Mouse (Mus musculus): Measurements from ENCODE around the gene Iqgap3.
A peak's percentile ranks its signal among the peaks of the same experiment; 100 is the strongest.

Gene Iqgap3

DNA sequence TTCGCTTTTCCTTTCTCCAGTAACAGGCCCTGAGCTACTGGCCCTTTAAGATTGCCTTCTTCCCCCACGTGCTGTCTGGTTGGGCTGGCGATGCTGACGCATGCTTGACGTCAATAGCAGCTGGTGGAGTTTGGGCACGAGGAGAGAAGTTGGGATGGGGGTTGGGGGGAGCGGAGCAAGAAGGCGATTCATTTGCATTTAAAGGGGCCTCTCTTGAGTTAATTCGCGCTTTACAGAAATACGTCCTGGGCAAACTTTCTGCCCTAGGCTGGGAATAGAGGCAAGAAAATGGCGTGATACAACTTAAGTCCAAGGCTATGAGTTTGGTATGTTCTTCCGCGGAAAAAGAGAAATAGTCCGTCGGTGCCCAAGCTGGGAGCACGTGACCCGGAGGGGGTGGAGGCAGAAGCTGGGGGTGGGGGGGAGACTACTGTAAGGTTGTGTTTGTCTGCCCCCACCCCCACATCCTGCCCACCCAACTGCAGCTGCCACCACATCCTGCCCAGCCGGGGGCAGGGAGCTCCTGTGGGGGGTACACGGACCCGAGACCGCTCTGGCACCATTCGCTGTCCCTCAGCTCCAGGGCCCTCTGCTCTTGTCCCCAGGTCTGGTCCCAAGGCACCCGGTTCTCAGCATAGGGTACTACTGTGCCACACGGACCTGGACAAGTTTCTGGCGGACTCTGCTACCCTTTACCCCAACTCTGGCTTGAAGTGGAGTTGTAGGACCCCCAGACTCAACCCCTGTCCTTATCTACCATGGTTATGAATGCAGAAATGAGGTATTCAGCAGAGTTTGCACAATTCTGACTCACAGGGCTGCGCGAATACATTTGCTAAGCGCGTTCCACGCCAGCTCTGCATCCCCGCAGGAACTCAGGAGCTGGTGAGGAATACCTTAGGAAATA, 56.8 kb downstream of the Iqgap3 start:
- peak; percentile 98 for DNase-seq (ENCODE audit: low spot score in 2 of 2)

GRCm38 (mm10) chr3:88139243-88140177, 57.7 kb downstream of the Iqgap3 start:
- peak in 1 of 2 experiments; percentile 77 for DNase-seq (ENCODE audit: low spot score in 2 of 2)

DNA sequence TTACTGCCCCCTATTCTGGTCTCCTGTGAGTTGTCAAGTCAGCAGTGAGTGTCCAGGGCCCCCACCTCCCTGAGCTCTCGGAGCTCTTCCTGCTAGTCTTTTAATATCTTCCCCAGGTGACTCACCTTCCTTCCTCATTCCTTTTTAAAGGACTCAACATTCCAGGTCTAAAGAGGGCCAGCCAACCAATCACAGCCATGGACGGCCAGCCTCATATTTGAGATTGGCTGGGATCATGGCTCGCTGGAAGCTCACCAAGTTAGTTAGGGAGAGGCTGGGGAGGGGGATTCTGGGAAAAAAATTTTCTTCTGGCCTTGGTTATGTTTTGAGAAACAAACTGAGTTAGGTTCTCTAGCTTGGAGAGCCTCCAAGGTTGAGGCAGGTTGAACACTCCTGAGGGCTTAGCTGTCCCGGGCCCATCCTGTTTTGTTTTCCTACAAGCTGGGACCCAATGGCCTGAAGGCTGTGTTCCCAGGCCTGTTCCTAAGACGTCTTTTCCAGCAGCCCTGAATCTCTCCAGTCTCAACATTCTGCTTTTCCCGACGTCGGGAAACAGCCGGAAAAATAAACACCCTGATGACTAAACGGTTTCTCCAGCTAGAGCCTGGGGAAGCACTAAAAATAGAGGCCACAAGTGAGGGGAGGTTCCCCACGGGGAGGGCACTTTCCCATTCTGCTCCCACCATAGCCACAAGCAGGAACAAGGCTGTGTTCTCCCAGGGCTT, 58.6 kb downstream of the Iqgap3 start:
- peak; percentile 54 to 62 for DNase-seq (ENCODE audit: low spot score in 2 of 2)

GRCm38 (mm10) chr3:88140903-88141430, 59.2 kb downstream of the Iqgap3 start:
- no peak for DNase-seq (ENCODE audit: low spot score in 2 of 2)

- DNase-seq (ENCODE audit: low spot score in 2 of 2): no peak
Observed at GRCm38 (mm10) chr3:88141439-88141786, 59.6 kb downstream of the Iqgap3 start.

GRCm38 (mm10) chr3:88141787-88142523, 60.2 kb downstream of the Iqgap3 start, which contains the start of gene Mef2d:
Mef2d (plus strand) TSS chr3:88142372.
- peak; percentile 92 to 93 for DNase-seq (ENCODE audit: low spot score in 2 of 2)

GRCm38 (mm10) chr3:88142546-88142915, 60.8 kb downstream of the Iqgap3 start:
- no peak for DNase-seq (ENCODE audit: low spot score in 2 of 2)

DNA sequence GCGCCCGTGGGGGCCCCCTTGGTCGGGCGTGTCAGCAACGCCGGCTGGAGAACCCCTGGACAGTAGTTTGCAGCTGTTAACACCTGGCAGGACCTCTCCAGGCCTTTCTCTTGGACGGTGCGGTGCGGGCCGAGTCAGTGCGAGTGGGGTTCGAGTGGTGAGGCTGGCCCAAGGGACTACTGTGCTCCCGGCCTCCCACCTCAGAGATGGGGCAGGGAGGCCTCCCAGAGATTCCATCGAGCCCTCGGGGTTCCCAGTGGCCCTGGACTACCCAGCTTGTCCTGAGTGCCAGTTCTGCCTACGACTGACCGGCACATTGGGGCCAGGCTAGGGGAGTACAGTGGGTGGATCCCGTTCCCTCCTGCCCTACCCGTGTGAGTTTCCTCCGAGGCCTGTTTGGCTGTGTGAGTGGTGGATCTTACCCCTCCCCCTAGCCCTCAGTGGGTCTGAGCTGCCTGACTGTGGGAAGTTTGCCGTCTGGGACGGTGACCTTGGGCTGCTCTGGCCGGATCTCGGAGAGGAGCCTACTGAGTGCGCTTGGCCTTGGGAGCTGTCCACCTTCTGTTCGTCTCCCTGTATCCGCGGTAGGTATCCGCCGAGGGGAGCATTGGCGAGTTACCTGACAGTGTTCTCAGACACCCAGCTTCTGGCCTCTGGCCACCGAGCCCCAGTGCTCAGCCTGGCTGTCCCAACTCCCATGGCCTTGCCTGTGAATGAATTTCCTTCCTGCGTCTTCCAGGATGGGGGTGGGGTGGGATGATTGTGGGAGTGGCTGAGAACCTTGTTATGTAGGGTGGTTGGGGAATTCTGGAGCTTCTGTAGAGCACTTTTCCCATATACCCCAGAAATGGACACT, 61.4 kb downstream of the Iqgap3 start:
- peak; percentile 73 to 74 for DNase-seq (ENCODE audit: low spot score in 2 of 2)

DNA sequence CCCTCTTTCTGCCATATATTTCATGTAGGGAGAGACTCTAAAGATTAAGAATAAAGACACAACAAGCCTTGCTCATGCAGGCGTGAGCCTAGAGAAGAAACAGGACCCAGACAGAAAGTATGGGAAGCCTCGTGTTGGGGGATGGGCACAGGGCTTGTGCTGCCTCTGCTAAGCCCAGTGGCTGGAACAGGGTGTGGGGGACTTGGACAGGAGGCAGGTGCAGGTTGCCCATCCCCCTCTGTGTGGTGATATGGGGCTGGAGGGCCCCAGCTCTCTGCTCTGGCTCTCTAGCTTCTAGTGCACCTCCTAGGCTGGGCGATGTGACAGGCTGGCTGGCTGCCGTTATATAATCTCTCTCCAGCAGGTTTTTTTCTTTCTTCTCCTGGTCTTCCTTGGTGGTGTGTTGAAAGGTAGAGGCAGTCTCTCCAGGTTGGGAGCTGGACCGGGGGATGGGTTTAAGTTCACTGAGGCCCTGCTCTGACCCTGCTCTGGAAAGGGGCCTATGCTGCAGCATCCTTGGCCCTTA, 62.3 kb downstream of the Iqgap3 start:
- peak in 1 of 2 experiments; percentile 68 for DNase-seq (ENCODE audit: low spot score in 2 of 2)

DNA sequence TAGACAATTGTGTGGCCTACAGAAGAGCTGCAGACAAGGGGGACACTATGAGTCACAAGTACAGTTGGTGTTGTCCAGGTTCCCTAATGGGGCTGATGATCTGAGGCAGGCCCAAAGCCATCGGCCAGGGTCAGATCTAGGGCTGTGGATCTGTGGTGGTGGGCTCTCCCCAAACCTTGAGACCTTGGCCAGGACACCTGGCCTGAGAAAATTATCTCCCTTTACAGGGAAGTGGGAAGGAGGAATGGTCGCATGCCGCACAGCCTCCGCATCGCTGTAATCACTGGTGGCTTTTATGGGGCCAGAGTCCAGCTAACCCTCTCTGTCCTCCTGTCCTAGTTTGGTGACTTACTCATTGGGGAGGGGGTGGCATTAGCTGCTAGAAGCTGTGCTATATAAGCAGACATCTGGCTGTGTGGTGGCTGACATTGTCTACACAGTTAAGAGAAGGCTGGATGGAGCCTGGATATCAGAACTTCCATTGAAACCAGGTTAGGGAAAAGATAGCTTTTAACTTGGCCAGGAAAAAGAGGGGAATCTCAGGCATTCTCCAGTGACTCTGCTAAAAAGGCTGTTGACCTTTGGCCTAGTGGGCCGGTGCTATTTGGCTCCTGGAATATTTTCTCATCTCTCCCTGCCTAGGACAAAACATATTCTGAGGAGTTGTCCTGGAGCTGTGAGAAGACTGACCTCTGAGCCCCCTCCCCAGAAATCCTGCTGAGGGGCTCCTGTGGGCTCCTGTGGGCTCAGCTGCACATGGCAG, 63.1 kb downstream of the Iqgap3 start:
- no peak for DNase-seq (ENCODE audit: low spot score in 2 of 2)

- no peak for DNase-seq (ENCODE audit: low spot score in 2 of 2)
Observed at GRCm38 (mm10) chr3:88145411-88145782, 63.6 kb downstream of the Iqgap3 start.

- DNase-seq (ENCODE audit: low spot score in 2 of 2): no peak
Observed at GRCm38 (mm10) chr3:88145952-88146351, 64.2 kb downstream of the Iqgap3 start.

- DNase-seq (ENCODE audit: low spot score in 2 of 2): no peak
Observed at GRCm38 (mm10) chr3:88146376-88147112, 64.8 kb downstream of the Iqgap3 start.

DNA sequence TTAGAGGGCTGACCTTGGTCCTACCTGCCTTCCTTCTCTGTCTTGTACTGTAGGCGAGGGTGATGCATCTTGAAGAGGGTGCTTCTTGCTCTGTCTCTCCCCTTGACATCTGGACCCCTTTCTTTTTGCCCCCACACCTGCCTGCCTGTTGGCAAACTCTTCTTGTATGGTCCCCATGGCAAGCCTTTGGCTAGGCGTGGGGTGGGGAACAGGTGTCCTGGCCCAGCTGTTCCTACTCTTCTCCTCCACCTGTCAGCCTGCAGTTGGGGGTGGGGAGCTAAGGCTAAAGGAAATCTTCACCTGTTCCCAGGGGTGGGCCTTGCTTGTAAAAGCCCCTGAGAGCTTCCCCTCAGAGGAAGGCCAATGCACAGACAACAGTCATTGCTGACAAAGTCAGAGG, 65.7 kb downstream of the Iqgap3 start:
- no peak for DNase-seq (ENCODE audit: low spot score in 2 of 2)

- DNase-seq (ENCODE audit: low spot score in 2 of 2): no peak
Observed at GRCm38 (mm10) chr3:88147866-88148265, 66.1 kb downstream of the Iqgap3 start.

- no peak for DNase-seq (ENCODE audit: low spot score in 2 of 2)
Observed at GRCm38 (mm10) chr3:88148354-88148753, 66.6 kb downstream of the Iqgap3 start.

DNA sequence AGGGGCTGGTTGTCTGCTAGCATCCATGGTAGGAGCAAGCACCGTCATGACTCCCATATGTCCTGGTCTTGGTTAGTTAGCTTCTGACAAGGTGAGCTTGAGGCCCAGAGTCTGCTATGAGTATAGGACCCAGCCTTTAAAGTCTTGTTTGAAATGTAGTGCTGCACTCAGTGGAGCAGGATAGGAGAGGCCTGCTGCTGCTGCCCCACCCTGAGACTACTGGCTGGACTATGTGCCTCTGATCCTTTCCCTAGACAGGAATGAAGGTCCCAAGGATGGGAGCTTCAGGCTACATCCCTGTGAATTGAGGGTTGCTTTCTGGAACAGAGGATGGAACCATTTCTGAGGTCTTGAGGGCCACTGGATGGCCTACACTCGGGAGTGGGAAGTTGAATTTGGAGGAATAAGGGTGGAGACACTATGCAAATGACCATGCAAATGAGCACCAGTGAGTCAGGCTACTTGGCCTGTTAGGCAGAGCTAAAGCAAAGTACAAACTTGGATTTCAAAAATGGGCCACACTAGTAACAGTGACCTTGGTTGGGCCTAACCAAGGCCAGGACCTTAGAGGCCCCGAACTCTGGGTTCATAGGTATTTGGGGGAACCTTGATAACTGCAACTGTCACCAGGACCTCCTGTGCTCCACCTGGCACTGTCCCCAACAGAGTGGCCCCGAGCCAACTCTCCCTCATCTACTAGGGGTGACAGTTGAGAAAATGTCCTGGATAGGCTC, 67.2 kb downstream of the Iqgap3 start:
- DNase-seq (ENCODE audit: low spot score in 2 of 2): no peak

Measured in right cerebral cortex, adult 2 months (tissue).